Mouse (Mus musculus) v-Abl transformed pro-B cells (cell line): ENCODE measurements around the gene Abcc8.

Experiments used
- in situ Hi-C, 2 experiments: fragments of 400-800 bp; cut with MboI; formaldehyde crosslinking; loops; one replicate each; pipeline ENCODE4 v1.15.1; 2025; ENCODE audit not compliant: unreplicated experiment in 2 of 2

Gene Abcc8

DNA sequence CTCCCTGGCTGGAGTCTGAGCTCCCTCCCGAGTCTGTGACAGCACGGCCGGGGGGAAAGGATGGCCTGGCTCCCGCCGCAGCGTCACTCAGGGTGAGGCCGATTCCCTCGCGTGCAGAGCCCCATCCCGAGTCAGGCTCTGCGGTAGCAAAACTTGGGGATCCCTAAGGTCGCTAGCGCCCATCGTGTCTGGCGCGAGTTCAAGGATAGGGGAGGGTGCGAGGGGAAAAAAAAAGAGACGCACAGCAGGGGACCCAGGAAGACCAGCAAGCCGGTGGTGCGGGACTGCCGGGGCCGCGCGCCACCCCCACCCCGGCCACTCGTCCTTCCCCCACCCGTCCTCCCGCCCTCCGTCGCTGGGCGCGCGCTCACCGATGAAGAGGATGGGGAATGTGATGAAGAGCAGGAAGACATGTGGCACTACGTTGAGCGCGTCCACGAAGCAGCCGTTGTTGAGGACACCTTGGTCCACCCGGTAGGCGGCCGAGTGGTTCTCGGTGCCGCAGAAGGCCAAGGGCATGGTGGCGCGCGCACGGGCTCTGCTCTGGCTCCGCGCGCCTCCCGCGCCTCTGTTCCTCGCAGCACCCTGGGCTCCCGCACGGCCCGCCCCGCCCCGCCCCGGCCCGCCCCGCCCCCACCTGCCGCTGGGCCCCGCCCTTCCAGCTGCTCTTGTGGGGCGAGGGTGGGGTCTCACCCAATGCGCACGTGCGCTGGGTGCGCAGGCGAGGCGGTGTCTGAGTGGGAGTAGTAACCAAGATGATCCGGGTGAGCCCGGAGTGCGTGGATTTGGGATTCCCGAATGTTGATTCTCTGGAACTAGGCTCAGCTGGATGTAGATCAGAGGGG lies at the start of gene Abcc8:
TSS of gene Abcc8 (minus strand) at position 603 of the 845 bp plus-strand sequence.
- in situ Hi-C loops, result loop anchor here (5.0 to 10.0 kb wide), 2 partner anchors 82 to 85 kb away; no protein-coding TSS in a partner anchor

GRCm38 (mm10) chr7:46226936-46227335 lies 47.1 kb upstream of the Abcc8 start:
- in situ Hi-C loops, result no loop called here

- in situ Hi-C loops, result no loop called here
Observed at GRCm38 (mm10) chr7:46226253-46226652, 46.4 kb upstream of the Abcc8 start.

DNA sequence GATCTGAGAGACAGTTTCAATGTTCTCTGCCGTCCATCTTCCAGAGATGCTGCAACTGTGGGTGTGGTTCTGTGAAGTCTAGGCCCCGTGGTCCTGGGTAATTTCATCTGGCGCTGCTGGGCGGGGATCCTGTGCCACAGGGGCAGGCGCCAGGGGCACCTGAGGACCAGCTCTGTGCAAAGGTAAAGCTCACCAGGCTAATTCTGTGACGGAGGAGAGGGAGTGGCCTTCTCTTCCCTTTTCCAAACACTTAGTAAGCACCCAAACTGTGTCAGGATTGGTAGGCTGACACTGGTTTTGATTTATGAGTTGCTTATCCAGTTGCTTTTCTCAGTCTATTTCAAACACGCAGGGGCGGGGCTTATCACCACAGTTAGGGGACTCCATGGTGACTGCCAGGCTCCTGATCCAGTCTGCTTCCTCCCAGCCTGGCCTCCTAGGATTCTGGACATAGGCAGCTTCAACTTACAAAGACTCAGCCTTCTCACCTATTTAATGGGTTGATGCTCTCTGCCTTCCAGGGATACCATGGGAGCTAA lies 40.8 kb upstream of the Abcc8 start:
- in situ Hi-C loops, result loop anchor here (25.0 kb wide), 2 partner anchors 358 to 483 kb away; partner anchors contain the start of genes Kdelr1 (in 1 of the 2) and Spaca4 (in 1 of the 2)

GRCm38 (mm10) chr7:46218415-46218814 lies 38.6 kb upstream of the Abcc8 start:
- in situ Hi-C loops, result loop anchor here (25.0 kb wide), 2 partner anchors 356 to 481 kb away; partner anchors contain the start of genes Kdelr1 (in 1 of the 2) and Spaca4 (in 1 of the 2)

- in situ Hi-C loops, result loop anchor here (25.0 kb wide), 2 partner anchors 354 to 479 kb away; partner anchors contain the start of genes Kdelr1 (in 1 of the 2) and Spaca4 (in 1 of the 2)
Observed at GRCm38 (mm10) chr7:46216481-46216880, 36.6 kb upstream of the Abcc8 start.

DNA sequence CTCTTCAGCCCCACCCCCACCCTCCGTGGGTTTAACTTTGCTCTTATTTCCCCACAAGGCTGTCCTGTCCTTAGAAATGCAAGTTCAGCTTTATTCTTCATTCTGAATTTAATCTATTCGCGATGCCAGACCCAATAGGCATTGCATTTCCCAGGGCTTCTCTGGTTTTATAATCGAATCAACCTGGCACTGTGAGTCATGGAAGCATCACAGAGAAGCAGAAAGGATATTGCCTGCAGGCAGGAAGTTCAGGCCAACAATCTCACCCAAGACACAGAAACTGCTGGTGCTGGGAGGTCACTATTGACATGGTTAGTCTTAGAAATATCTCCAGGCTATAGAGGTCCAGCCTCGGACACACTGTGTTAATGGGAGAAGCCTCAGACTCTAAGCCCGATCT lies 30.4 kb upstream of the Abcc8 start:
- in situ Hi-C loops, result loop anchor here (25.0 kb wide), 2 partner anchors 348 to 473 kb away; partner anchors contain the start of genes Kdelr1 (in 1 of the 2) and Spaca4 (in 1 of the 2)

- in situ Hi-C loops, result loop anchor here (10.0 to 25.0 kb wide), 3 partner anchors 263 to 471 kb away; partner anchors contain the start of genes Kdelr1 (in 1 of the 2) and Spaca4 (in 1 of the 2)
Observed at GRCm38 (mm10) chr7:46208131-46208530, 28.3 kb upstream of the Abcc8 start.

DNA sequence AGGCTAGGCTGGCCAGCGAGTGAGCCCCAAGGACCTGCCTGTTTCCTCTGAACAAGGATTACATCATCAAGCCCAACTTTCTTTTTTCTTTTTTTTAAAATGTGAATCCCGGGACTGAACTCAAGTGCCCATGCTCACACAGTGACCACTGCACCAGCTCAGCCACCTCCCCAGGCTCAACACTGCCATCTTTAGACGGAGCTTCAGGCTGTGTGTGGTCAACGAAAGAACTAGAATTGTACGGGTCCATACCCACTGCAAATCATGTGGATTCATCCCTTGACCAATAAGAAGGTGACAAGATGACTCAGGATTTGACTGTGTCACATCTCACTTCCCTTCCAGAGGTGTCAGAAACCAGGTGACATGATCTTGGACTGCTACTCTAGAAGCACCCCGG lies 24.9 kb upstream of the Abcc8 start:
- in situ Hi-C loops, result loop anchor here (5.0 to 25.0 kb wide), 4 partner anchors 107 to 467 kb away; partner anchors contain the start of genes Kdelr1 (in 1 of the 2) and Spaca4 (in 1 of the 2)

DNA sequence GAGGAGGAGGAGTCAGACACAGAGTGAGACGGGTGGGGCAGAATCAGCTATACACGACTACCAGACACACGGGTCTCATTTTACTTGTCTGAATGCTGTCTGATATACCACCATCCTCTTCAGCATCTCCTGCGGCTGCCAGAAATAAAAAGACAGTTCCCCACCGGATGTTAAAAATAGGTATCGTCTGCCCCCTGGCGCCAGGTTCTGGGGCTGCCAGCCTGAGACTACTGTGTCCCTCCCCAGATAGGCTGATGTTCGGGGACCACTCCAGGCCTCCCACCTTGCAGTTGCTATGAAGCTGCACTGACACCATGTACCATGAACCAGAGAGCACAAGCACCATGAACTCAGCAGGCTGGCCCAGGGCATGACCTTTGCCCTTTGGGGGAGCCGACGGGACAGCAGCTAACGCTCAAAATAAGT lies 24.2 kb upstream of the Abcc8 start:
- in situ Hi-C loops, result loop anchor here (5.0 to 25.0 kb wide), 4 partner anchors 107 to 467 kb away; partner anchors contain the start of genes Kdelr1 (in 1 of the 2) and Spaca4 (in 1 of the 2)

DNA sequence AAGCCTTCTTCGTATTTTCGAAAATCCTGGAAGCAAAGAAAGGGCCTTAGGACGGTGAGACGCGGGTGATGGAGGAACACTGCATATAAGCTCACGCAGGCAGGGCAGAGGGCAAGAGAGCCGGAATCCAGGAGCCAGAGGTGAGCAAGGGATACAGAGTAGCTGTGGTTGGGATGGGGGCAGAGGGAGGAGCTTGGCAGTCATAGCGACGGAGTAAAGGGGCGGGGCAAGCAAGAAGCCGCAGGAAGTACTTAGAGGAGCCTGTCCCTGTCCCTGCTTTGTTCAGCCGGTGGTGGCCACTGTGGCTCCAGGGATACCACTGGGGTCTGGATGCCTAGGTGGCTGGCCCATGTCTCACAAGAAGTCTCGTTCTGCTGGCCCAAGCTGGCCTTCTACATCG lies 21.8 kb upstream of the Abcc8 start:
- in situ Hi-C loops, result loop anchor here (5.0 to 25.0 kb wide), 4 partner anchors 104 to 464 kb away; partner anchors contain the start of genes Kdelr1 (in 1 of the 2) and Spaca4 (in 1 of the 2)

- in situ Hi-C loops, result loop anchor here (5.0 to 25.0 kb wide), 4 partner anchors 103 to 463 kb away; partner anchors contain the start of genes Kdelr1 (in 1 of the 2) and Spaca4 (in 1 of the 2)
Observed at GRCm38 (mm10) chr7:46200021-46200420, 20.2 kb upstream of the Abcc8 start.

GRCm38 (mm10) chr7:46195356-46195755 lies 15.5 kb upstream of the Abcc8 start:
- in situ Hi-C loops, result no loop called here

DNA sequence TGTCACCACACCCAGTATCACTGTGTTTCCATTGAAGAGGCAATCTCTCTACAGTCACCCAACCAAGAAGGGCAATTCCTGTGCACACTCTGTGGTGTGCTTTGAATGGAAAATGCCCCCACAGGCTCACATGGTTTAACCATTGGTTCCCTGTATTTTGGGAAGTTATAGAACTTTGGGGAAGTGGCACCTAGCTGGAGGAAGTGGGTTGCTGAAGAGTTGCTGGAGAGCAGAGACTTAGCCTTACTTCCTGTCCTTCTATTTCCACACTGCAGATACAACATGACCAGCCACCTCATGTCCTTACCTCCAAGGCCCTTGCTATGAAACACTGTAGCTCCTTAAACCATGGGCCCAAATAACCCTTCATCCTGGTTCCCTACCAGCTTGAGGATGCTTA lies 4.4 kb upstream of the Abcc8 start:
- in situ Hi-C loops, result loop anchor here in 1 of 2 experiments (5.0 kb wide), 1 partner anchor 87 kb away; no protein-coding TSS in a partner anchor

- in situ Hi-C loops, result loop anchor here in 1 of 2 experiments (5.0 kb wide), 1 partner anchor 84 kb away; no protein-coding TSS in a partner anchor
Observed at GRCm38 (mm10) chr7:46181590-46181989, 1.8 kb upstream of the Abcc8 start.

DNA sequence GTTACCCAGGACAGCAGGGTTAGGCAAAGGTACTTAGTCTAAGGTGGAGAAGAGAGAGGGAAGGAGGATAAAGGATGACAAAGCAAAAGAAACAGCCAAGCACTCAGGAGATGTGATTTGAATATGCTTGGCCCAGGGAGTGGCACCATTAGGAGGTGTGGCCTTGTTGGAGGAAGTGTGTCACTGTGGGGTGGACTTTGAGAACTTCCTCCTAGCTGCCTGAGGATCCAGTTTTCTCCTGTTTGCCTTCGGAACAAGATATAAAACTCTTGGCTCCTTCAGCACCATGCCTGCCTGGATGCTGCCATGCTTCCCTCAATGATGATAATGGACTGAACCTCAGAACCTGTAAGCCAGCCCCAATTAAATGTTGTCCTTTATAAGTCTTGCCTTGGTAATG lies 10.9 kb downstream of the Abcc8 start:
- in situ Hi-C loops, result loop anchor here in 1 of 2 experiments (5.0 kb wide), 1 partner anchor 47 kb away; no protein-coding TSS in a partner anchor

DNA sequence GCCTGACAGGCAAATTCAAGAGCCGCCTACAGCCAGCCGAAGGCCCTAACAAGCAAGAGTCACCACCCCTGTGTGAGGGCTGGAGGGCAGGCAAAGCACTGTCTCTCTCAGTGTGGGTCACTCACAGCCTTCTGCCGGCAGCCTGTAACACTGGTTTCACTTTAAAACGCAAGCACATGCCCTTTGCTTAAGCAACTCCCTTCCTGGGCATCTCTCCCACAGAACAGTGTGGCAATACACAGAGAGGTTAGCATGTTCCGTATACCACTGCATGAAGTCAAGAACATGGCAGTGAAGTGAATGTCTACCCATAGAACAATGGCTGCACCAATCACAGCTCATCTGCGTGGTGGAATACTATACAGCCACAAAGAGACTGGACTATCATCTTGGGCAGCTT lies 11.4 kb downstream of the Abcc8 start:
- in situ Hi-C loops, result loop anchor here in 1 of 2 experiments (5.0 kb wide), 1 partner anchor 46 kb away; no protein-coding TSS in a partner anchor

DNA sequence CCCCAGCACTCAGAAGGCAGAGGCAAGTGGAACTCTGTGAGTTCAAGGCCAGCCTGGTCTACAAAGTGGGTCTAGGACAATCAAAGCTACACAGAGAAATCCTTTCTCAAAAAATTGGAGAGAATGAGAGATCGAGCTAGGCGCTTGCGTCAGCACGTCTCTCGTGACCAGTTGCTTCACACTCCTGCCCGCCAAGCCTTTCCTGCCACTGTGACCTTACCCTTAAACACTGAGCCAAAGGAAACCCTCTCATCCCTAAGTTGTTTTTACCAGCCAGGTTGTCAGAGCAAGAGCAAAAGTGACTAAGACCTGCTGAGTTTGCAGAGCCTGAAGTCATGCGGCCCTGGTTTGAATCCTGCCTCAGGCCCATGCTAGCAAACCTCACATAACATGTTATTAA lies 11.9 kb downstream of the Abcc8 start:
- in situ Hi-C loops, result loop anchor here in 1 of 2 experiments (5.0 kb wide), 1 partner anchor 46 kb away; no protein-coding TSS in a partner anchor

DNA sequence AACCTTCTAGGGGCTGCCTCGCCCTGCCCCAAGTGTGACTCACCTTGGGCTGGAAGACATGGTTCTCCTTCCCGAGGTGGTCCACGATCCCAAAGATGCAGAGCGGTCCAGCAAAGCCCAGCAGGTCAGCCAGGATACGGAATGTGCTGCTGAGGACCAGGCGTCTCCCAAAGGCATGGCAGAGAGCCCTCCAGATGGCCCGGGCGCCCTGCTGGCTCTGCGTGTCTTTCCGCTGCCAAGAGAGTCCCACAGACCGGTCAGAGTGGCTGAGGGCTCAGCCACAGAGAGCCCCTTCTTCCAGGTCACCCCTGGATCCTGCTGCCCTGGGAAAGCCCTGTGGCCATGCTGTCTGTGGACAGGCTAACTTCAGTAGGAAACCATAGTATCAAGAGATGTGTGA lies 14.0 kb downstream of the Abcc8 start:
- in situ Hi-C loops, result loop anchor here in 1 of 2 experiments (5.0 kb wide), 1 partner anchor 44 kb away; no protein-coding TSS in a partner anchor

- in situ Hi-C loops, result no loop called here
Observed at GRCm38 (mm10) chr7:46162731-46163130, 17.1 kb downstream of the Abcc8 start.
